11 mouse cellular contexts compared by ENCODE assay signal in the genomic region with DNA sequence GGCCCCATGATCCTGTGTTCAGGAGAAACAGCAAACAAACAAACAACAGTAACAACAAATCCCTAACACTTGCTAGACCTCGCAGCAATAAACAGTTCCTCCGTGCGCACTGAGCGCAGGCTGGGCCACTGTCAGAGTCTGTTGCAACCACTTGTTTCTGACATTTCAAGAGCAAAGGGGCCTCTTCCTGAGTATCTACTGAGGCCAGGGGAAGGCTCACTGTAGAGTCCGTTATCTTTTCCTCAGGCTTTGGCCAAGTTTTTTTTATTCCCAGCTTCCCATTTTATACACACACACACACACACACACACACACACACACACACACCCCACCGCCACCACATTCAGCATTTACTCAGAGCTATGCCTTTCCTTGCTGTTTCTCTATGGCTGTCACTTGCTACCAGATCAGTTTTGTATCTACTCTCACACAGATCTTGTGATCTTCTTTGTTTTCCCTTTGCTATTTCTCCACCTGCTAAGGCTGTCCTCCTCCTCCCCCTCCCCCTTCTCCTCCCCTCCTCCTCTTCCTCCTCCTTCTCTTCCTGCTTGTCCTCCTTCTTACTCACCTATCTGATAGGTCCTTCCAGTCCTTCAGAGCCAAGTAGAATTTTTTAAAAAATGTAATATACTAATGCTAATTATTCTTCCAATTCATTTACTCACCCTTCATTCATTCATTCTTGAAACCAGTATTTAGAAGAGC. TPM values are rescaled to one million over a fixed set of nuclear protein-coding genes. Genes with fewer than 3 reads are reported as not detected.
DNase-seq lines count a peak whose midpoint lies in the region; ATAC-seq and TF ChIP-seq lines count a peak whose summit lies in the region.
"Had no signal": no experiment of that assay in that cellular context is flagged by ENCODE, and none has a peak within 500 bp of the region (broad histone marks: within the 10 kb centered on the region; RNA-seq: fewer than 3 reads in every experiment).

No protein-coding gene starts in this region.

- TF ChIP-seq CTCF in CH12.LX (conservative IDR thresholded peaks at IDR 0.05 in 1 of 2, IDR thresholded peaks at IDR 0.05 in 1 of 2; ENCODE audit: low read depth in 2 of 2, low read length in 2 of 2), result no peak
- TF ChIP-seq CTCF in bone marrow macrophage, adult 2 months (IDR thresholded peaks at IDR 0.05; ENCODE audit: low read depth, low read length), result no peak

- no peak for DNase-seq in CH12.LX (ENCODE audit: extremely low read depth)
- DNase-seq in adipocyte (ENCODE audit: low spot score), result no peak
- DNase-seq: adrenal gland, postnatal 10 days; cerebellum, postnatal 10 days; gastrocnemius, adult 2 months; lung, adult 18-20 months had no signal

- H3K4me3 ChIP-seq in kidney, embryonic 16.5 days (ENCODE audit: low read length), result no peak overlapping the region
- H3K4me3 ChIP-seq in kidney, embryonic 14.5 days (ENCODE audit: low read length), result no peak overlapping the region
- peak overlapping the region in 1 of 3 experiments; percentile 3 for H3K4me3 ChIP-seq in CH12.LX (replicated peaks in 1 of 3; ENCODE audit: low read depth in 2 of 3, low read length in 2 of 3, poor library complexity in 1 of 3)
- H3K4me3 ChIP-seq in bone marrow macrophage, adult 2 months (ENCODE audit: insufficient read depth, low read length), result no peak overlapping the region
- 0 out of 2 replicates have a peak overlapping the region, but pooled peaks have one; percentile 7 for H3K4me3 ChIP-seq in liver, embryonic 15.5 days (replicated peaks)
- no peak overlapping the region for H3K4me3 ChIP-seq in hindbrain, embryonic 16.5 days (ENCODE audit: low read length)
- H3K4me3 ChIP-seq: gastrocnemius, adult 2 months had no signal

- dilution Hi-C loops in CH12.LX (cut with MboI; ENCODE audit: extremely low pct_ligation_motif_present, extremely low pct_unique_long_range_greater_than_20kb, low sequenced_read_pairs), result no loop called here

- no peaks in the 10 kb centered on the region for H3K36me3 ChIP-seq in kidney, embryonic 16.5 days (ENCODE audit: insufficient read depth, low read length)
- no peaks in the 10 kb centered on the region for H3K36me3 ChIP-seq in kidney, embryonic 14.5 days (ENCODE audit: control insufficient read depth, insufficient read depth, low read length)
- no peaks in the 10 kb centered on the region for H3K36me3 ChIP-seq in CH12.LX (replicated peaks in 1 of 2; ENCODE audit: control insufficient read depth in 1 of 2, insufficient read depth in 1 of 2, low read length in 1 of 2)
- no peaks in the 10 kb centered on the region for H3K36me3 ChIP-seq in liver, embryonic 15.5 days (replicated peaks)
- H3K36me3 ChIP-seq in hindbrain, embryonic 16.5 days (ENCODE audit: control insufficient read depth, insufficient read depth, low read length), result no peaks in the 10 kb centered on the region

- no peak overlapping the region for H3K4me2 ChIP-seq in kidney, embryonic 16.5 days (replicated peaks; ENCODE audit: low read depth, low read length)
- H3K4me2 ChIP-seq in kidney, embryonic 14.5 days (replicated peaks; ENCODE audit: low read depth, low read length), result no peak overlapping the region
- H3K4me2 ChIP-seq in CH12.LX (ENCODE audit: insufficient read depth, low read depth, poor library complexity, severe bottlenecking), result peak overlapping the region; percentile 58
- peak overlapping the region; percentile 43 for H3K4me2 ChIP-seq in liver, embryonic 15.5 days
- H3K4me2 ChIP-seq in hindbrain, embryonic 16.5 days (ENCODE audit: low read length), result no peak overlapping the region

- H3K4me1 ChIP-seq in kidney, embryonic 16.5 days (ENCODE audit: insufficient read depth, low read length), result peaks cover 8% of the 10 kb centered on the region
- H3K4me1 ChIP-seq in kidney, embryonic 14.5 days (ENCODE audit: control insufficient read depth, insufficient read depth, low read length), result peaks cover 7% of the 10 kb centered on the region
- peaks cover 31 to 70% of the 10 kb centered on the region in 2 experiments for H3K4me1 ChIP-seq in CH12.LX (ENCODE audit: control insufficient read depth in 1 of 2, insufficient read depth in 2 of 2)
- H3K4me1 ChIP-seq in bone marrow macrophage, adult 2 months (ENCODE audit: control insufficient read depth, insufficient read depth, low read length), result peaks cover 39% of the 10 kb centered on the region
- H3K4me1 ChIP-seq in liver, embryonic 15.5 days (replicated peaks), result peaks cover 73% of the 10 kb centered on the region
- peaks cover 4% of the 10 kb centered on the region; the same call in 1 of the 2 replicates for H3K4me1 ChIP-seq in hindbrain, embryonic 16.5 days (ENCODE audit: control insufficient read depth, insufficient read depth, low read depth, low read length)

- no peak for ATAC-seq in kidney, embryonic 16.5 days (ENCODE audit: low FRiP score, low TSS enrichment)
- ATAC-seq in kidney, embryonic 14.5 days (ENCODE audit: low FRiP score, low TSS enrichment), result no peak
- ATAC-seq in liver, embryonic 15.5 days (ENCODE audit: insufficient read depth), result peak; percentile 63
- no peak for ATAC-seq in hindbrain, embryonic 16.5 days

- H3K9ac ChIP-seq in kidney, embryonic 16.5 days (replicated peaks; ENCODE audit: low read length), result no peak overlapping the region
- no peak overlapping the region for H3K9ac ChIP-seq in kidney, embryonic 14.5 days (ENCODE audit: low read depth, low read length)
- peak overlapping the region; percentile 75 for H3K9ac ChIP-seq in CH12.LX (ENCODE audit: insufficient read depth, low read depth)
- peak overlapping the region; percentile 10; the same call in 1 of the 2 replicates for H3K9ac ChIP-seq in liver, embryonic 15.5 days
- H3K9ac ChIP-seq in hindbrain, embryonic 16.5 days (ENCODE audit: low read depth, low read length), result no peak overlapping the region

- TF ChIP-seq RAD21 in CH12.LX (IDR thresholded peaks at IDR 0.05; ENCODE audit: low read depth, low read length), result no peak

- no peaks in the 10 kb centered on the region for H3K9me3 ChIP-seq in kidney, embryonic 16.5 days (ENCODE audit: low read length)
- no peaks in the 10 kb centered on the region for H3K9me3 ChIP-seq in kidney, embryonic 14.5 days (ENCODE audit: control insufficient read depth, low read length)
- no peaks in the 10 kb centered on the region for H3K9me3 ChIP-seq in CH12.LX (replicated peaks; ENCODE audit: low read length)
- H3K9me3 ChIP-seq in liver, embryonic 15.5 days (replicated peaks), result no peaks in the 10 kb centered on the region
- H3K9me3 ChIP-seq in hindbrain, embryonic 16.5 days (ENCODE audit: control insufficient read depth, low read length), result no peaks in the 10 kb centered on the region

- H3K27me3 ChIP-seq in kidney, embryonic 16.5 days (ENCODE audit: insufficient read depth, low read length), result no peaks in the 10 kb centered on the region
- H3K27me3 ChIP-seq in kidney, embryonic 14.5 days (ENCODE audit: control insufficient read depth, insufficient read depth, low read length), result no peaks in the 10 kb centered on the region
- H3K27me3 ChIP-seq in CH12.LX (replicated peaks), result no peaks in the 10 kb centered on the region
- H3K27me3 ChIP-seq in liver, embryonic 15.5 days, result no peaks in the 10 kb centered on the region
- no peaks in the 10 kb centered on the region for H3K27me3 ChIP-seq in hindbrain, embryonic 16.5 days (replicated peaks; ENCODE audit: control insufficient read depth, insufficient read depth, low read length)

- in situ Hi-C loops in CH12.LX (cut with MboI; ENCODE audit: low pct_ligation_motif_present, low pct_unique_long_range_greater_than_20kb, low sequenced_read_pairs), result no loop called here

- TF ChIP-seq EP300 in CH12.LX (IDR thresholded peaks at IDR 0.05; ENCODE audit: low read length), result peak; percentile 46

- no peaks in the 10 kb centered on the region; the same call in 1 of the 2 replicates for H3K79me2 ChIP-seq in CH12.LX (replicated peaks; ENCODE audit: control insufficient read depth, extremely low read depth, insufficient read depth, poor library complexity, severe bottlenecking)

- peak overlapping the region; percentile 71 for H3K27ac ChIP-seq in kidney, embryonic 16.5 days (ENCODE audit: low read length)
- no peak overlapping the region for H3K27ac ChIP-seq in kidney, embryonic 14.5 days (ENCODE audit: low read depth, low read length)
- H3K27ac ChIP-seq in CH12.LX (ENCODE audit: insufficient read depth, low read depth), result peak overlapping the region; percentile 95
- H3K27ac ChIP-seq in bone marrow macrophage, adult 2 months (ENCODE audit: insufficient read depth, low read depth, low read length), result peak overlapping the region; percentile 94
- H3K27ac ChIP-seq in liver, embryonic 15.5 days (replicated peaks), result peak overlapping the region; percentile 88
- H3K27ac ChIP-seq in hindbrain, embryonic 16.5 days (ENCODE audit: low read depth, low read length), result no peak overlapping the region
- H3K27ac ChIP-seq: gastrocnemius, adult 2 months had no signal

- peak; percentile 17; the same call in 1 of the 2 replicates for TF ChIP-seq POLR2A in CH12.LX (IDR thresholded peaks at IDR 0.05; ENCODE audit: low read depth, low read length)
- no peak for TF ChIP-seq POLR2A in bone marrow macrophage, adult 2 months (IDR thresholded peaks at IDR 0.05; ENCODE audit: borderline replicate concordance, low read depth, low read length)

- 68% methylated on average over 6 of the region's 6 CpGs for WGBS in kidney, embryonic 16.5 days
- WGBS in kidney, embryonic 14.5 days, result 69% methylated on average over 6 of the region's 6 CpGs
- WGBS in liver, embryonic 15.5 days (ENCODE audit: insufficient replicate concordance), result 11% methylated on average over 6 of the region's 6 CpGs
- WGBS in hindbrain, embryonic 16.5 days, result 81% methylated on average over 6 of the region's 6 CpGs

TF ChIP-seq in CH12.LX, 34 proteins besides CTCF, POLR2A, EP300 and RAD21:
- TF ChIP-seq MAZ (IDR thresholded peaks at IDR 0.05; ENCODE audit: low read depth, low read length), result 0 out of 2 replicates have a peak, but pooled peaks have one; percentile 22
- no peak for TF ChIP-seq CHD1 (IDR thresholded peaks at IDR 0.05; ENCODE audit: low read depth, low read length)
- TF ChIP-seq CHD2 (IDR thresholded peaks at IDR 0.05; ENCODE audit: low read length), result peak; percentile 83

RNA-seq across cellular contexts. Expression of a gene that starts 47.4 kb away (rescaled TPM):
- 59.0 and 59.3 TPM in 2 replicates for polyA plus RNA-seq in kidney, embryonic 16.5 days (2015; fragmentation: Nextera tagmentation; extraction: Ambion mirVana)
- polyA plus RNA-seq in kidney, embryonic 14.5 days (2014; fragmentation: Nextera tagmentation; extraction: Ambion mirVana), result 62.3 and 80.8 TPM in 2 replicates
- total RNA-seq in CH12.LX (2012; rRNA removed) (149 and 174 TPM in 2 replicates), CH12.LX (2014; rRNA removed) (65.1 and 71.8 TPM in 2 replicates)
- polyA plus RNA-seq in CH12.LX (2012; ENCODE audit: insufficient read length, low read depth), result 133 and 137 TPM in 2 replicates
- 10.3 and 13.0 TPM in 2 replicates for polyA plus RNA-seq in bone marrow macrophage, adult 2 months (2012; ENCODE audit: insufficient read depth, insufficient read length, missing spikeins)
- 12.1 and 14.7 TPM in 2 replicates for polyA plus RNA-seq in liver, embryonic 15.5 days (2015; fragmentation: Nextera tagmentation; extraction: Ambion mirVana)
- polyA plus RNA-seq in hindbrain, embryonic 16.5 days (2015; fragmentation: Nextera tagmentation; extraction: Ambion mirVana), result 74.7 and 75.9 TPM in 2 replicates

Comparison
In these comparisons a context has a peak if more than half of its experiments do, and no peak if none do; other contexts are left out.
1. H3K27ac ChIP-seq: peak in kidney, embryonic 16.5 days (single experiment), CH12.LX (single experiment), bone marrow macrophage, adult 2 months (single experiment) and liver, embryonic 15.5 days (single experiment); none in kidney, embryonic 14.5 days (single experiment) and hindbrain, embryonic 16.5 days (single experiment).
2. H3K4me2 ChIP-seq: peak in CH12.LX (single experiment) and liver, embryonic 15.5 days (single experiment); none in kidney, embryonic 16.5 days (single experiment), kidney, embryonic 14.5 days (single experiment) and hindbrain, embryonic 16.5 days (single experiment).
3. H3K9ac ChIP-seq: peak in CH12.LX (single experiment) and liver, embryonic 15.5 days (single experiment); none in kidney, embryonic 16.5 days (single experiment), kidney, embryonic 14.5 days (single experiment) and hindbrain, embryonic 16.5 days (single experiment).